Mouse (Mus musculus) intestine, postnatal 0 days (tissue): ENCODE data around the gene Herpud2. TPM values are rescaled to one million over a fixed set of nuclear protein-coding genes. Genes with fewer than 3 reads are reported as not detected.

Experiments used
- ATAC-seq: fragments of 200-750 bp; cut with Nextera tagmentation; 2 replicates; pipeline ENCODE4 v1.8.0; 2017; ENCODE audit warnings: mild to moderate bottlenecking, moderate TSS enrichment, moderate library complexity
- H3K27ac ChIP-seq: fragments of 300-500 bp; sonication (generic); 2 replicates; pipeline ENCODE4 v1.5.1; 2014; ENCODE audit warnings: mild to moderate bottlenecking, low read depth, low read length, moderate library complexity
- H3K27me3 ChIP-seq: fragments of 300-500 bp; sonication (generic); replicated peaks from 2 replicates; pipeline ENCODE4 v1.6.1; 2014; ENCODE audit warnings: low read length, mixed read lengths; ENCODE audit not compliant: control insufficient read depth, insufficient read depth
- H3K36me3 ChIP-seq: fragments of 300-500 bp; sonication (generic); 2 replicates; pipeline ENCODE4 v1.6.1; 2014; ENCODE audit warnings: mild to moderate bottlenecking, moderate library complexity; ENCODE audit not compliant: control insufficient read depth, insufficient read depth
- H3K4me1 ChIP-seq: fragments of 300-500 bp; sonication (generic); replicated peaks from 2 replicates; pipeline ENCODE4 v1.6.1; 2014; ENCODE audit warnings: antibody characterized with exemption, low read length, mixed read lengths; ENCODE audit not compliant: control insufficient read depth, insufficient read depth
- H3K4me2 ChIP-seq: fragments of 300-500 bp; sonication (generic); replicated peaks from 2 replicates; pipeline ENCODE4 v1.6.1; 2014; ENCODE audit warnings: low read depth, mild to moderate bottlenecking, moderate library complexity
- H3K4me3 ChIP-seq: fragments of 300-500 bp; sonication (generic); 2 replicates; pipeline ENCODE4 v1.5.1; 2014; ENCODE audit warnings: low read depth, low read length
- H3K9ac ChIP-seq: fragments of 300-500 bp; sonication (generic); 2 replicates; pipeline ENCODE4 v1.6.1; 2014; ENCODE audit warnings: mild to moderate bottlenecking, low read depth, low read length
- H3K9me3 ChIP-seq: fragments of 300-500 bp; sonication (generic); 2 replicates; pipeline ENCODE4 v1.6.1; 2016; ENCODE audit warnings: mixed run types; ENCODE audit not compliant: control insufficient read depth
- CTCF ChIP-seq: sonication (generic); IDR thresholded peaks from 2 replicates; pipeline ENCODE4 v1.5.1; 2016; ENCODE audit warnings: low read depth, mild to moderate bottlenecking, control low read depth, antibody characterized with exemption, moderate library complexity
- WGBS: fragments of 180-500 bp; shearing (Covaris S2); extraction: QIAGEN DNeasy Blood & Tissue Kit; methylation state at CpG from one replicate; pipeline ENCODE4 v1.1.7; 2014; 5-methylcytosine and 5-hydroxymethylcytosine counted together
- polyA plus RNA-seq: library from polyadenylated mRNA; unstranded; fragments of >200 nt; fragmentation: Nextera tagmentation; extraction: Ambion mirVana; gene quantifications from 2 replicates; pipeline ENCODE4 v1.2.1, GENCODE M21; 2015

The Herpud2 gene
- 21.6 and 21.9 TPM in 2 replicates for polyA plus RNA-seq

DNA sequence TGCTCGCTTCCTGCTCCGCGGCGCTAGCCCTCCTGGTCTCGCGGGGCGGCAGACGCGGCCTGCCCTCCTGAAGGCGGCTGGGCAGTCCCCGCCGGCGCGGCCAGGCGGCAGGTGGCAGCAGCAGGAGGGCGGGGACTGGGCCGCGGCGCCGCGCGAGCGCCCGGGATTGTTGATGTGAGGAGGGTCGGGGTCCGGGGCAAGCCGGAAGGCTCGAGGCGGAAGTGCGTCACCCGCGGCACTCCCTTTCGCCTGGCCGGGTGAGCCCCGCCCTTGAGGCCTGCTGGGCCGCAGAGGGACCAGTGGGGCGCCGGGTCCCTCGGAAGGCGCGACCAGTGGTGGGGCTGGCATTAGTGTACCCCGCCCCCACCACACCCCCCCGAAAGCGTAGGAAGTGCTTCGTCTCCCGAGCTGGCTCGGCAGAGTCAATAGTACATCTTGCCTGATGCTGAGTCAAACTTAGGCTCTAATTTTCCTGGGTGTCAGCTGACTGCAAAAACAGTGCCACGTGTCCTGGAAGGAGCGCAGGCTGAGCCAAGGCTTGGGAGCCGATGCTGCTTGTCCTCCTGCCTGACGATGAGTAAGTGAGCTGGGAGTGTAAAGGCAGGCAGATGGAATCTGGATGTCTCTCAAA is at the start of gene Herpud2:
Gene Herpud2, minus strand, starts transcription at position 210 of the 631 bp plus-strand sequence.
- H3K4me1 ChIP-seq: peaks cover 7% of the 10 kb centered on the region
- H3K4me2 ChIP-seq: peak within 1 kb of the TSS; percentile 72
- no peaks in the 10 kb centered on the region for H3K27me3 ChIP-seq
- ATAC-seq: peak; percentile 99
- peak within 1 kb of the TSS; percentile 92 for H3K9ac ChIP-seq
- no peaks in the 10 kb centered on the region for H3K9me3 ChIP-seq
- peak within 1 kb of the TSS; percentile 71 for H3K4me3 ChIP-seq
- H3K36me3 ChIP-seq: no peaks in the 10 kb centered on the region
- peak; percentile 54 for TF ChIP-seq CTCF
- peak within 1 kb of the TSS; percentile 100 for H3K27ac ChIP-seq
- under 1% methylated on average over 50 of the region's 51 CpGs for WGBS

DNA sequence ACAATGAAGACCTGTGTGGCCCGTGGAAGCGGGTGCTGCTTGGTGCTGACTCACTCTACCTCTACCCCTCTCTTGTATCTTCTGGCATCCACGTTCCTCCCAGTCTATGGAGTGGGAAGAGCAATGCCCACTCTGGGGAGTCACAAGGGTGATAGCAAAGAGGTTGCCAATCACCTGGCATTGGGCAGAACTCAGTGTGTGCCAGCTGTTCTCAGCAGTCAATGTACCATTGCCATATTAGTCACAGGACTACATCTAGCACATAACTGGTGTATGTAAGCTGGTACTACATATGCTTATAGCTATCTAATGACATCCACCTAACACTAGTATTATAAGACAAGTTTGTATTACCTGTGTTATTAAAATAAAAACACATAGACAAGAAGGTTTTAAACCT is 49.4 kb upstream of the Herpud2 start:
- Histone ChIP-seq H3K27me3 (no peaks in the 10 kb centered on the region), H3K9ac (no peak overlapping the region), H3K4me2 (no peak overlapping the region), H3K27ac (no peak overlapping the region), H3K4me1 (no peaks in the 10 kb centered on the region), H3K9me3 (no peaks in the 10 kb centered on the region), H3K4me3 (no peak overlapping the region), H3K36me3 (no peaks in the 10 kb centered on the region)
- no peak for TF ChIP-seq CTCF
- ATAC-seq: no peak
- 87% methylated on average over 3 of the region's 3 CpGs for WGBS

DNA sequence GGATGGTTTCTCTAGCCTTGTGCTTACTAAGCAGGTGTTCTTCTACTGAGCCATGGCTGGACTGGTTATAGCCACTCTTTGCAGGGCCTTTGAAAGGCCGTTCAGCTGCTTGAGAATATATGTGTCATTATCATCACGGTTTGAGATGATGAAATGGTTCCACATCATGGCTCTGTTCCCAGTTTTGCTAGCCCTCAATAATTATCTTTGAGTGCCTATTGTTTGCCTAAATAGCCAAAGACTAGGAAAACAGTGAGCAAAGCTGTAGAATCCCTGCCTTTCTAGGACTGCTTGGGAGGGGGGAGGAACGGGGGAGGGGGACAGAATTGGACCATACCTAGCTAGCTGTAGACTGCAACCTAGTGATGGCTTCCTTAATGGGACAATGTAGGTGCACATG is 48.5 kb upstream of the Herpud2 start:
- H3K27ac ChIP-seq: no peak overlapping the region
- H3K9ac ChIP-seq: no peak overlapping the region
- H3K4me3 ChIP-seq: no peak overlapping the region
- WGBS: 77% methylated on average over 3 of the region's 3 CpGs
- no peak for ATAC-seq
- H3K4me1 ChIP-seq: no peaks in the 10 kb centered on the region
- no peak for TF ChIP-seq CTCF
- no peaks in the 10 kb centered on the region for H3K36me3 ChIP-seq
- H3K9me3 ChIP-seq: no peaks in the 10 kb centered on the region
- no peaks in the 10 kb centered on the region for H3K27me3 ChIP-seq
- no peak overlapping the region for H3K4me2 ChIP-seq

DNA sequence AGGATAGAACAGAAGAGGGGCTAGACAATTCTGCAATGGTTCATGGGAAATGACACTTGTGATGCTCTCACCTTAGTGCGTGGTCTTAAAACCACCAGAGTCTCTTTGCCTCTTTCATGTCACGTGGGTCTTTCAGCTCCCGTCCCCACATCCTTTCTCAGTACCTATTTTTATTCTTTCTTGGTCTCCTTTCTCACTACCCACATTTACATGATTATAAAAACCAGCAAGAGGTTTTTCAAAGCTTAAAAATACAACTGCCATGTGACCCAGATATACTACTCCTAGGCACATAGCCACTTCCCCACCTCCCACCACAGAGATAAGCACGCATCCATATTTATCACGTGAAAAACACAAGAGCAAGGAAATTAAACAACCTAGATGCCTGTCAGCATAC is 45.1 kb upstream of the Herpud2 start:
- ATAC-seq: no peak
- Histone ChIP-seq H3K36me3 (no peaks in the 10 kb centered on the region), H3K9ac (no peak overlapping the region), H3K27ac (no peak overlapping the region), H3K4me3 (no peak overlapping the region), H3K4me1 (no peaks in the 10 kb centered on the region), H3K27me3 (no peaks in the 10 kb centered on the region), H3K4me2 (no peak overlapping the region), H3K9me3 (no peaks in the 10 kb centered on the region)
- TF ChIP-seq CTCF: no peak
- WGBS: 86% methylated on average over 5 of the region's 5 CpGs

DNA sequence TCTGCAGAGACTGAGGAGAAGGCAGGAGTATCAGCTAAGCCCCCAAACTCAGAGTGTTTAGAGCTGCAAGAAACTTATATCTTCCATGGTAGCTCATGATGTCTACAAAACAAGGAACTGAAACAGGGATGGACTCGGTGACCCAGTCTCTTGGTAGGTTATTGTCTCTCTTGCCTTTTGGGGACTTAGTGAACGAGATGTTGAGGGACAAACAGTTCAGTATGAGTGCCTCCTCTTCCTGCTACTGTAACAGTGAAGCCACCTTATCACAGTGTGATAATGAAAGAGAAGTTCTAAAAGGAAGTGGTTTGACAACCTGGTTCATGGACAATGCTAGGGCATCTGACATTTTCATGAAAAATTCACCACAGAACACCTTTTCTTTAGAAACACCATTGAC is 40.0 kb upstream of the Herpud2 start:
- Histone ChIP-seq H3K4me3 (no peak overlapping the region), H3K9me3 (no peaks in the 10 kb centered on the region), H3K27me3 (no peaks in the 10 kb centered on the region), H3K4me1 (no peaks in the 10 kb centered on the region), H3K4me2 (no peak overlapping the region), H3K9ac (no peak overlapping the region), H3K27ac (no peak overlapping the region), H3K36me3 (no peaks in the 10 kb centered on the region)
- no peak for TF ChIP-seq CTCF
- 77% methylated on average over 2 of the region's 2 CpGs for WGBS
- ATAC-seq: no peak

DNA sequence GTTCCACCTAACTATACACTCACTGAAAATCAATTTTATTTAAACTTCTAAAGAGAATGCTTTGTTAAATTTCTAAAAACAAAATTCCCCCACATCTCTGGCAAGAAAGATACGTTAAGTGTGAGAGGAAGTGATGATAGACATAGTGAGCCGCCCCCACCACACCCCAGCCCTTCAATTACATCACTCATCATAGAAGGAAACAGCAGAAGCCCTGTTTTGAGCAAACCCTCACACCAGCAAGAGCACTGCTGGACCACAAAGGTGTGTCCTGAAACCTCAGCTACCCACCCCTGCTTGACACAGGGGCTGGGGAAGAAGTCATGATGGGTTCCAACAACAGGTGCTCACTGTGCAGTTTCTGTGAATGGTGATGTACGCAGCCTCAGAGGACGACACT is 34.9 kb upstream of the Herpud2 start:
- 80% methylated on average over 4 of the region's 4 CpGs for WGBS
- H3K9me3 ChIP-seq: no peaks in the 10 kb centered on the region
- H3K36me3 ChIP-seq: no peaks in the 10 kb centered on the region
- no peaks in the 10 kb centered on the region for H3K27me3 ChIP-seq
- no peak overlapping the region for H3K9ac ChIP-seq
- no peak for TF ChIP-seq CTCF
- no peak overlapping the region for H3K4me3 ChIP-seq
- no peak overlapping the region for H3K4me2 ChIP-seq
- no peak overlapping the region for H3K27ac ChIP-seq
- no peaks in the 10 kb centered on the region for H3K4me1 ChIP-seq
- no peak for ATAC-seq
